Mouse (Mus musculus): ENCODE data around the gene Syt2. TPM values are rescaled to one million over a fixed set of nuclear protein-coding genes. Genes with fewer than 3 reads are reported as not detected.

Gene Syt2
- total RNA-seq, 2 experiments from 2014 or later = not detected

DNA sequence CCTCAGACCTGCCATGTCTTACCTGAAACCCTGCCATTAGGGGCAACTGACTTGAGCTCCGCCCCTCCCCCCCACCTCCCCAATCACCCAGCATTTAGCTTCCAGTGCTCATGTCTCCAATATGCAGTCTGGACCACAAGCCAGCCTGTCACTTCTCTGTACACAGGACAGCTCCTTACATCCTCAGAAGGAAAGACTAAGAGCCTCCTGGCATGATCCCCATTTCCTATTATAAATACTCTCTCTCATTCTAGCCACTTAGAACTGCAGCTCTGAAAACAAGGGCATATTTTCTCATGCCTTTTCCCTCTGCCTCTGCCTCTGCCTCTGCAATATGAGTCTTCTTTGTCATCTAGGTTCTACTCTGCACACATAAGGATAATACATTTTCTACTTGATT lies 149.6 kb downstream of the Syt2 start:
- no peak for ATAC-seq (replicated peaks; ENCODE audit: low FRiP score, poor library complexity, severe bottlenecking)

DNA sequence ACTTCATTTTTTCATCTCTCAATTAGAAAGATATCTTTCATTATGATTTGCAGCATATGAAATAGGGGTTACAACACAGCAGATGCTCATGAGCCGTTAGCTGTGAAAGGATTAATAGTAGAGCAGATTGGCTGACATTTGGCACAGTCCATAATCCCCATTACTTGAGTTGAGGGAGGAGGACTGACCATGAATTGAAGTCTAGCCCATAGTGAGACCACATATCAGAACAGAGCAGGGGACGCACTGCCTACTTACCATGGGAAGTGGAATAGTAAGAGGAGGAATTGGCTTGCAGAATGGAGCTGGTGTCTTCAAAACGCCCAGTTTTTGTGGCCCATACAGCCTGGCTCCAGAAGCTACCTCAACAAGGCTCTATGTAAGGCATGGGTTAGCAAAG lies 150.1 kb downstream of the Syt2 start:
- ATAC-seq (replicated peaks; ENCODE audit: low FRiP score, poor library complexity, severe bottlenecking) = no peak

DNA sequence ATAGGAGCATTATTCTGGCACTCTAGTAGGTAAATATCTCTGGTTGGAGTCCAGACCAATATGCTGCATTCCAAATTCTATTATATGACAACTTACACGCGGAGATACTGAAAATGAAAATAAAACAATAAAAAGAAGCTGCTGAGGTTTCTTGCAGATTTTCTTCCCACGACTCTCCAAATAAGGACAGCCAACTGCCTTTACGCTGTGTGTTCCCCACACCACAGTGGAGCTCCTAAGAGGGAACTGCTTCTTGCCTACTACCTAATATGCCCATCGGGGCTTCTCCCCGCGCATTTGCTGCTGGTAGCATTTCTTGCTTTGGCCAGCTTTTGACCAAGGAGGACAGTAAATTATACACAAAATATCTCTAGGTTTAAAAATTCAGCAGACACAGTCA lies 155.3 kb downstream of the Syt2 start:
- ATAC-seq (replicated peaks; ENCODE audit: low FRiP score, poor library complexity, severe bottlenecking) = no peak

DNA sequence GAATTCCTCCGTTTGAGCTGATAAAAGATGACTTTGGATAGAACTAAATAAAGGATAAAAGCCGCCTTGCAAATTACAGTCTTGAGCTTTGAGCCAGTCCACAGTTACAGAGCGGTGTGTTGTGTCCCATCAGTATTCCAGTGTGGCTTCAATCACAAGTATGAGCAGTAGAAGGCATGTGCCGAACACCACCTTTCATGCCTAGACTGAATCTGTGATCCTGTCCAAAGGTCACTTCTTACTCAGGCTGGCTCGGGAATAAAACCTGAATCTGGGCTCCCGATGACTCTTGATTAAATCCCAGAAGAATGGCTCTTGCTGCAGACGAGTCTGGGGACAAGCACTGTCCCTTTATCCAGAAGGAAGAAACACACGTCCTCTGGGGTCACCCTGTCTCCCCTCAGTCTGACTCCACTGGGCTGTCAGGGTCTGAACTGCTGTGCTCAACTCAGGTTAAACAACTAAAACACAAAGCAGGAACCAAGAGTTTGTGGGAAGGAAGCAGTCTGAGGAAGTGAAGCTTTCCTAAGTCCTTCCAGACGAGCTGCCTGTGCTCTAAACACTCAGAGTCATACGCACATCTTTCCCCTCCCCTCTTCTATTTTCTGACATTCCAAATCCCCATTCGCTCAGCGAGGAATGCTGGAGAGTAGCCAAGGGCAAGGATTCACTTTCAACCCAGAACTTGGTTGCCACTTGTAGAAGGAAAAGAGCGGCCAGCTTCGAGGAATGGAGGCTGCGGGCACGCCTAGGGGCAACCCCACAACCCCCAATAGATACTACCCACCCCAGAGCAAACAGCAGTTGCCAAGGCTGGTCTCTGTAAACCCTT lies 157.0 kb downstream of the Syt2 start:
- no peak for ATAC-seq (replicated peaks; ENCODE audit: low FRiP score, poor library complexity, severe bottlenecking)

DNA sequence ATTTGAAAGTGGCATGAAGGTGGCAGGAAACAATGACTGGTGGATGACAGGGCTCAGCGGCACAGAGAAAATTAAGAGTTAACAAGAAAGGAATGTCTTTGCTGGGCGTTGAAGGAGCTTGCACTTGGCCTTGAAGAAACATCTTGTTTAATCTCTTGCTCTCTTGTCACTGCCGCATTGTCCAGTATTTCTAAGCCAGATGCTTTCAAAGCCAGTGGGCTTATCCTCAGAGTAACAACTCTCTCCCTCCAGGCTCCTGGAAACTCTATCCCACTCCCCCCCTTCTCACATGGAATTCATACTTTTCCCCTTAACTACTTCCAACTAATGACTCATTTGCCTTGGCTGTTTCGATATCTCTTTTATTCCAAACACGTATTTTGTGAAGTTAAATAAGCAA lies 157.9 kb downstream of the Syt2 start:
- no peak for ATAC-seq (replicated peaks; ENCODE audit: low FRiP score, poor library complexity, severe bottlenecking)

DNA sequence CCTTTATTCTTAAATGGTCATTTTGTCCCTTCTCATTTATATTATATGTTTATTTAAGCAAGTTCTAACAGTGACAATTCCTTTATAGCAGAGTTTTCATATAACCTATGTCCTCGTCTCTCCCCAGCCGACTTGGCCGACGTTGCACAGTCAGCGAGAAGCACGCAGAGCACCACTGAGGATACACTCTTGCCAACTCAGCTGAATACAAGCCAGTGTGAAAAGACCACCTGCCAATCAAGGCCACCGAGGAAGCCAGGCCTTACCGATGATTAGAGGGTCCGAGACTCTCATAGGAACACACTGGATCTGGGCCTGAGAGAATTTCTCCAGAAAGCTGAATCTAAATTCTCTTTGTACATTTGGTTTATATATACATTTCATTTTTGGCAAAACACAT lies 159.0 kb downstream of the Syt2 start:
- no peak for ATAC-seq (replicated peaks; ENCODE audit: low FRiP score, poor library complexity, severe bottlenecking)

Other genes with a start within 250 kb of the Syt2 start
- gene Cyb5r1, start 241.1 kb upstream of the Syt2 start, total RNA-seq (2015; ENCODE audit: low replicate concordance) = 22.3 and 39.0 TPM in 2 replicates
- 12.9 and 30.3 TPM in 2 replicates for gene Cyb5r1, start 241.1 kb upstream of the Syt2 start, total RNA-seq (2017; ENCODE audit: low replicate concordance)
- gene Adipor1, start 231.3 kb upstream of the Syt2 start, total RNA-seq (2015; ENCODE audit: low replicate concordance) = 151 and 153 TPM in 2 replicates
- 114 and 119 TPM in 2 replicates for gene Adipor1, start 231.3 kb upstream of the Syt2 start, total RNA-seq (2017; ENCODE audit: low replicate concordance)
- gene Klhl12, start 191.1 kb upstream of the Syt2 start, total RNA-seq (2015; ENCODE audit: low replicate concordance) = 134 TPM in 2 replicates
- 126 and 208 TPM in 2 replicates for gene Klhl12, start 191.1 kb upstream of the Syt2 start, total RNA-seq (2017; ENCODE audit: low replicate concordance)
- 15.5 and 18.4 TPM in 2 replicates for gene Rabif, start 152.0 kb upstream of the Syt2 start, total RNA-seq (2015; ENCODE audit: low replicate concordance)
- gene Rabif, start 152.0 kb upstream of the Syt2 start, total RNA-seq (2017; ENCODE audit: low replicate concordance) = 3.6 and 11.7 TPM in 2 replicates
- gene Mgat4e, start 97.0 kb upstream of the Syt2 start, total RNA-seq (2015; ENCODE audit: low replicate concordance) = not detected in 2 replicates
- not detected in 2 replicates for gene Mgat4e, start 97.0 kb upstream of the Syt2 start, total RNA-seq (2017; ENCODE audit: low replicate concordance)
- 5.4 and 20.1 TPM in 2 replicates for gene Kdm5b, start 86.5 kb upstream of the Syt2 start, total RNA-seq (2015; ENCODE audit: low replicate concordance)
- gene Kdm5b, start 86.5 kb upstream of the Syt2 start, total RNA-seq (2017; ENCODE audit: low replicate concordance) = 2.2 and 4.1 TPM in 2 replicates